17 mouse cellular contexts compared by ENCODE assay signal in the genomic region with DNA sequence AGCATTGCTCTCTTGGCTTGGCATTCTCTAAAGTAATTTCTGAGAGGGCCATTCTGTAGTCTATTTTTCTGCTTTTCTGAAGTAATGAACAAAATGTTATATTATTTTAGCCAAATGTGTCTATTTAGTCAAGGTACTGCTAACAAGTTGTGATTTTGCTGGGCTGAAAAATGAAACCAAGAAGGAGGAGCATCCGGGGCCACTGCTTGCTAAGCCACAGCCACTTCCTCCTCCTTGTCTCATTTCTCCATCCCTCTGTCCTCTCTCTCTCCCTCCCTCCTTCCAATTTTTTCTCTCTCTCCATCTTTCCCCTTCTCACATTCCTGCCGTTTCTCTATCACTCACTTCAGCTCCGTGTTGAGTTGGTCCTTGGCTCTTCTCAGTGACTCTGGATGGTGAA.
DNase-seq lines count a peak whose midpoint lies in the region; ATAC-seq lines count a peak whose summit lies in the region.
"Had no signal": no experiment of that assay in that cellular context is flagged by ENCODE, and none has a peak within 500 bp of the region (broad histone marks: within the 10 kb centered on the region; RNA-seq: fewer than 3 reads in every experiment).

No protein-coding gene starts in this region.

- peak; percentile 53 for ATAC-seq in CD4-positive, CD25-positive, alpha-beta regulatory T cell, adult 4 months
- ATAC-seq in granulocyte monocyte progenitor cell, adult 5-6 weeks (replicated peaks; ENCODE audit: poor library complexity, severe bottlenecking), result peak; percentile 52; the same call in 1 of the 2 replicates
- ATAC-seq in megakaryocyte progenitor cell, adult 5-6 weeks (replicated peaks; ENCODE audit: poor library complexity), result peak; percentile 20; the same call in 1 of the 2 replicates
- ATAC-seq: forebrain, embryonic 14.5 days; inflammation-experienced regulatory T-cells, adult 6 months; Patski had no signal

- intact Hi-C loops in left cerebral cortex, postnatal 4 days (cut with DNase I), result no loop called here

- peak; percentile 5 for DNase-seq in 416B (ENCODE audit: low read depth)
- DNase-seq in kidney, postnatal 14 days, result no peak
- no peak for DNase-seq in cerebellum, postnatal 25 days
- DNase-seq in left cerebral cortex, postnatal 4 days, result no peak
- DNase-seq: adrenal gland, adult 2 months; adrenal gland, postnatal 25 days; B cell, adult 2 months; cerebellum, adult 2 months; cerebellum, postnatal 10 days; embryo, embryonic 11 days; heart, postnatal 36 days had no signal
